Mouse (Mus musculus) spleen, adult 10 weeks (tissue): Measurements from ENCODE around the gene Tcf15. TPM values are rescaled to one million over a fixed set of nuclear protein-coding genes. Genes with fewer than 3 reads are reported as not detected.

Experiments
- polyA plus RNA-seq: library from polyadenylated mRNA; stranded (reverse); fragments of 350-450 nt; fragmentation: Illumina TruSeq; extraction: RNeasy Lipid Tissue Mini Kit (QIAGEN cat#74804); gene quantifications from one replicate; pipeline ENCODE4 v1.2.3, GENCODE M21; 2015; ENCODE audit warnings: low replicate concordance; ENCODE audit not compliant: insufficient read depth

Tcf15 gene
- polyA plus RNA-seq = not detected

DNA sequence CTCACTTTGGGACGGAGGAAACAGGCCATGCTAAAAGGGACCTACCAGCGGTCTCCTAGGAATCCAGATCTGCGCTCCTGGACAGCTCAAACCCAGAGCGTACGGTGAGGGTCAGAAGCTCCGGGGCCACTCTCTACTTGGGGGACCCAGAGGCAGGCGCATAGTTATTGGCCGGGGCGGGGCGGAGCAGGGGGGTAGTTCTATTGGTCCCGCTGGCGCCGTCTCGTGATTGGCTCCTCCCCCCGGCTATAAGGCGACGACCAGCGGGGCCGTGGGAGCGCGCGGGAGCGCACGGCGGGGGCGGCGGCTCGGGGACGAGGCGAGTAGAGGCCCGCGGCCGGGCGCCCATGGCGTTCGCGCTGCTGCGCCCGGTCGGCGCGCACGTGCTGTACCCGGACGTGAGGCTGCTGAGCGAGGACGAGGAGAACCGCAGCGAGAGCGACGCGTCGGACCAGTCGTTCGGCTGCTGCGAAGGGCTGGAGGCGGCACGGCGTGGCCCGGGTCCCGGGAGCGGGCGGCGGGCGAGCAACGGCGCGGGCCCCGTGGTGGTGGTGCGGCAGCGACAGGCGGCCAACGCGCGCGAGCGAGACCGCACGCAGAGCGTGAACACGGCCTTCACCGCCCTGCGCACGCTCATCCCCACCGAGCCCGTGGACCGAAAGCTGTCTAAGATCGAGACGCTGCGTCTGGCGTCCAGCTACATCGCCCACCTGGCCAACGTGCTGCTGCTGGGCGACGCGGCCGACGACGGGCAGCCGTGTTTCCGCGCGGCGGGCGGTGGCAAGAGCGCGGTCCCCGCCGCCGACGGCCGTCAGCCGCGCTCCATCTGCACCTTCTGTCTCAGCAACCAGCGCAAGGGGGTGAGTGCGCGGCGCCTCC lies at the start of gene Tcf15:
Gene Tcf15 (plus strand): TSS at position 283 of the 879 bp plus-strand sequence.

GRCm38 (mm10) chr2:152105318-152106224 lies 37.8 kb upstream of the Tcf15 start, which contains the start of gene Srxn1:
Gene Srxn1, plus strand, starts transcription at chr2:152105516.

Other genes starting within 250 kb of the Tcf15 start
- gene Angpt4, start 232.4 kb upstream of the Tcf15 start, polyA plus RNA-seq = 0.19 TPM
- 2.8 TPM for gene Fam110a, start 163.3 kb upstream of the Tcf15 start, polyA plus RNA-seq
- gene Slc52a3, start 147.1 kb upstream of the Tcf15 start, polyA plus RNA-seq = 1.1 TPM
- gene Scrt2, start 62.0 kb upstream of the Tcf15 start, polyA plus RNA-seq = not detected
- gene Srxn1, start 38.0 kb upstream of the Tcf15 start, polyA plus RNA-seq = 6.1 TPM
- gene Csnk2a1, start 83.3 kb downstream of the Tcf15 start, polyA plus RNA-seq = 160 TPM
- gene Tbc1d20, start 150.3 kb downstream of the Tcf15 start, polyA plus RNA-seq = 63.0 TPM
- gene Rbck1, start 189.1 kb downstream of the Tcf15 start, polyA plus RNA-seq = 51.8 TPM
- 0.37 TPM for gene Trib3, start 200.5 kb downstream of the Tcf15 start, polyA plus RNA-seq
- gene Nrsn2, start 233.1 kb downstream of the Tcf15 start, polyA plus RNA-seq = not detected